ENCODE assay signal across 8 mouse cellular contexts in genomic region chr6:28134251-28134801, GRCm38 (mm10). TPM values are rescaled to one million over a fixed set of nuclear protein-coding genes. Genes with fewer than 3 reads are reported as not detected.
DNase-seq lines count a peak whose midpoint lies in the region; ATAC-seq and TF ChIP-seq lines count a peak whose summit lies in the region.

No protein-coding gene starts in this region.

- H3K4me2 ChIP-seq in kidney, embryonic 14.5 days (replicated peaks; ENCODE audit: low read depth, low read length): peak overlapping the region; percentile 99
- H3K4me2 ChIP-seq in forebrain, embryonic 14.5 days (ENCODE audit: low read length): peak overlapping the region; percentile 97
- H3K4me2 ChIP-seq in liver, embryonic 12.5 days: peak overlapping the region; percentile 81

- no peak overlapping the region for H3K27ac ChIP-seq in kidney, embryonic 14.5 days (ENCODE audit: low read depth, low read length)
- H3K27ac ChIP-seq in kidney, adult 2 months (ENCODE audit: insufficient read depth, low read depth, low read length): no peak overlapping the region
- H3K27ac ChIP-seq in bone marrow macrophage, adult 2 months (ENCODE audit: insufficient read depth, low read depth, low read length): no peak overlapping the region
- no peak overlapping the region for H3K27ac ChIP-seq in forebrain, embryonic 14.5 days (ENCODE audit: low read depth, low read length)
- H3K27ac ChIP-seq in liver, embryonic 12.5 days: no peak overlapping the region

- no peak for TF ChIP-seq CTCF in kidney, adult 2 months (conservative IDR thresholded peaks at IDR 0.05; ENCODE audit: insufficient read depth, insufficient read length, low read depth, low read length)
- TF ChIP-seq CTCF in bone marrow macrophage, adult 2 months (IDR thresholded peaks at IDR 0.05; ENCODE audit: low read depth, low read length): no peak

- no peaks in the 10 kb centered on the region for H3K36me3 ChIP-seq in kidney, embryonic 14.5 days (ENCODE audit: control insufficient read depth, insufficient read depth, low read length)
- H3K36me3 ChIP-seq in kidney, adult 2 months (ENCODE audit: control insufficient read depth, insufficient read depth, low read length): no peaks in the 10 kb centered on the region
- no peaks in the 10 kb centered on the region for H3K36me3 ChIP-seq in forebrain, embryonic 14.5 days (ENCODE audit: control insufficient read depth, insufficient read depth, low read length)
- H3K36me3 ChIP-seq in liver, embryonic 12.5 days: no peaks in the 10 kb centered on the region

- H3K9me3 ChIP-seq in kidney, embryonic 14.5 days (ENCODE audit: control insufficient read depth, low read length): no peaks in the 10 kb centered on the region
- H3K9me3 ChIP-seq in forebrain, embryonic 14.5 days (replicated peaks; ENCODE audit: control insufficient read depth, low read length): no peaks in the 10 kb centered on the region
- no peaks in the 10 kb centered on the region for H3K9me3 ChIP-seq in liver, embryonic 12.5 days (replicated peaks)

- peak overlapping the region; percentile 42; the same call in 1 of the 2 replicates for H3K9ac ChIP-seq in kidney, embryonic 14.5 days (ENCODE audit: low read depth, low read length)
- peak overlapping the region; percentile 59 for H3K9ac ChIP-seq in forebrain, embryonic 14.5 days (ENCODE audit: low read length)
- no peak overlapping the region for H3K9ac ChIP-seq in liver, embryonic 12.5 days

- peaks cover 42% of the 10 kb centered on the region for H3K27me3 ChIP-seq in kidney, embryonic 14.5 days (ENCODE audit: control insufficient read depth, insufficient read depth, low read length)
- no peaks in the 10 kb centered on the region; the same call in 1 of the 2 replicates for H3K27me3 ChIP-seq in kidney, adult 2 months (replicated peaks; ENCODE audit: control insufficient read depth, insufficient read depth, low read length)
- H3K27me3 ChIP-seq in forebrain, embryonic 14.5 days (replicated peaks; ENCODE audit: control insufficient read depth, insufficient read depth, low read length): no peaks in the 10 kb centered on the region
- peaks cover 80% of the 10 kb centered on the region for H3K27me3 ChIP-seq in liver, embryonic 12.5 days (replicated peaks)

- 0 out of 2 replicates have a peak, but pooled peaks cover 4% of the 10 kb centered on the region for H3K4me1 ChIP-seq in kidney, embryonic 14.5 days (ENCODE audit: control insufficient read depth, insufficient read depth, low read length)
- H3K4me1 ChIP-seq in kidney, adult 2 months (ENCODE audit: control insufficient read depth, insufficient read depth, low read length): peaks cover 4% of the 10 kb centered on the region; the same call in 1 of the 2 replicates
- H3K4me1 ChIP-seq in bone marrow macrophage, adult 2 months (ENCODE audit: control insufficient read depth, insufficient read depth, low read length): no peaks in the 10 kb centered on the region
- H3K4me1 ChIP-seq in forebrain, embryonic 14.5 days (ENCODE audit: control insufficient read depth, insufficient read depth, low read length): peaks cover 14% of the 10 kb centered on the region
- peaks cover 16% of the 10 kb centered on the region for H3K4me1 ChIP-seq in liver, embryonic 12.5 days

- DNase-seq in kidney, adult 2 months: no peak
- peak; percentile 50 for DNase-seq in forebrain, embryonic 14.5 days (ENCODE audit: low spot score)
- DNase-seq in right cerebral cortex, postnatal 14 days: peak; percentile 24
- no peak for DNase-seq in testis, postnatal 14 days (ENCODE audit: low spot score)
- DNase-seq in ovary, postnatal 10 days (ENCODE audit: low spot score): no peak

- ATAC-seq in kidney, embryonic 14.5 days (ENCODE audit: low FRiP score, low TSS enrichment): no peak
- peak; percentile 10 for ATAC-seq in forebrain, embryonic 14.5 days
- ATAC-seq in liver, embryonic 12.5 days: no peak

- no peak for TF ChIP-seq POLR2A in kidney, adult 2 months (IDR thresholded peaks at IDR 0.05; ENCODE audit: low read depth, low read length)
- no peak for TF ChIP-seq POLR2A in bone marrow macrophage, adult 2 months (IDR thresholded peaks at IDR 0.05; ENCODE audit: borderline replicate concordance, low read depth, low read length)

- under 1% methylated on average over 20 of the region's 20 CpGs for WGBS in kidney, embryonic 14.5 days
- 2% methylated on average over 20 of the region's 20 CpGs for WGBS in kidney, adult 2 months
- under 1% methylated on average over 20 of the region's 20 CpGs for WGBS in forebrain, embryonic 14.5 days
- WGBS in liver, embryonic 12.5 days (ENCODE audit: insufficient replicate concordance): 2% methylated on average over 20 of the region's 20 CpGs

- peak overlapping the region; percentile 56 for H3K4me3 ChIP-seq in kidney, embryonic 14.5 days (ENCODE audit: low read length)
- H3K4me3 ChIP-seq in kidney, adult 2 months (ENCODE audit: insufficient read depth, low read depth, low read length): no peak overlapping the region
- H3K4me3 ChIP-seq in bone marrow macrophage, adult 2 months (ENCODE audit: insufficient read depth, low read length): peak overlapping the region; percentile 48; the same call in 1 of the 2 replicates
- H3K4me3 ChIP-seq in forebrain, embryonic 14.5 days (ENCODE audit: low read depth, low read length): peak overlapping the region; percentile 50
- H3K4me3 ChIP-seq in liver, embryonic 12.5 days: peak overlapping the region; percentile 52

RNA-seq across cellular contexts. Expression of gene Grm8, which starts 0.7 kb away (rescaled TPM):
- polyA plus RNA-seq in kidney, embryonic 14.5 days (2014; fragmentation: Nextera tagmentation; extraction: Ambion mirVana): 0.71 and 1.0 TPM in 2 replicates
- polyA plus RNA-seq in kidney, adult 2 months (2012; rRNA removed): not detected in 2 replicates
- polyA plus RNA-seq in bone marrow macrophage, adult 2 months (2012; ENCODE audit: insufficient read depth, insufficient read length, missing spikeins): 0.31 TPM in 1 of 2 replicates, not detected in the other
- 3.0 and 5.1 TPM in 2 replicates for polyA plus RNA-seq in forebrain, embryonic 14.5 days (2014; fragmentation: Nextera tagmentation; extraction: Ambion mirVana)
- 0.11 TPM in 1 of 2 replicates, not detected in the other for polyA plus RNA-seq in liver, embryonic 12.5 days (2016; fragmentation: Nextera tagmentation; extraction: Ambion mirVana)

Comparison
In these comparisons a context has a peak if more than half of its experiments do, and no peak if none do; other contexts are left out.
1. DNase-seq: peak in forebrain, embryonic 14.5 days (single experiment) and right cerebral cortex, postnatal 14 days (single experiment); none in kidney, adult 2 months (single experiment), testis, postnatal 14 days (single experiment) and ovary, postnatal 10 days (single experiment).
2. Peak in every context shown above with its lines, with median percentiles within 50 percentile points of each other: H3K4me2 ChIP-seq.